ENCODE assay signal across 10 mouse cellular contexts in genomic region chr11:59141772-59142370, GRCm38 (mm10). TPM values are rescaled to one million over a fixed set of nuclear protein-coding genes. Genes with fewer than 3 reads are reported as not detected.
A peak's percentile ranks its signal among the peaks of the same experiment; 100 is the strongest.
DNase-seq lines count a peak whose midpoint lies in the region; ATAC-seq lines count a peak whose summit lies in the region.
"Had no signal": no experiment of that assay in that cellular context is flagged by ENCODE, and none has a peak within 500 bp of the region (broad histone marks: within the 10 kb centered on the region; RNA-seq: fewer than 3 reads in every experiment).

No protein-coding gene starts in this region.

- H3K27me3 ChIP-seq in heart, embryonic 13.5 days (replicated peaks), result peaks cover 9% of the 10 kb centered on the region
- H3K27me3 ChIP-seq in limb, embryonic 13.5 days, result peaks cover 25% of the 10 kb centered on the region
- peaks cover 9% of the 10 kb centered on the region for H3K27me3 ChIP-seq in neural tube, embryonic 11.5 days (ENCODE audit: control insufficient read depth, insufficient read depth, low read length)
- H3K27me3 ChIP-seq: Patski had no signal

- intact Hi-C loops in heart, postnatal 25 days (cut with DNase I), result no loop called here

- H3K27ac ChIP-seq in heart, embryonic 13.5 days (replicated peaks), result peak overlapping the region; percentile 50
- no peak overlapping the region for H3K27ac ChIP-seq in limb, embryonic 13.5 days
- no peak overlapping the region for H3K27ac ChIP-seq in neural tube, embryonic 11.5 days (ENCODE audit: low read depth, low read length)

- peak overlapping the region; percentile 65 for H3K4me2 ChIP-seq in heart, embryonic 13.5 days
- peak overlapping the region; percentile 39 for H3K4me2 ChIP-seq in limb, embryonic 13.5 days (replicated peaks)
- peak overlapping the region; percentile 27 for H3K4me2 ChIP-seq in neural tube, embryonic 11.5 days (ENCODE audit: low read depth)

- no peak for ATAC-seq in heart, embryonic 13.5 days (ENCODE audit: extremely low read depth, insufficient number of reproducible peaks, low FRiP score, low TSS enrichment)
- ATAC-seq in limb, embryonic 13.5 days (ENCODE audit: low FRiP score, low read depth), result 0 out of 2 replicates have a peak, but pooled peaks have one; percentile 45
- ATAC-seq in neural tube, embryonic 11.5 days (ENCODE audit: insufficient read depth, low FRiP score, low TSS enrichment), result peak; percentile 61; the same call in 1 of the 2 replicates
- ATAC-seq: Patski had no signal

- DNase-seq in heart, postnatal 25 days (ENCODE audit: low spot score), result no peak
- peak; percentile 79 for DNase-seq in embryo, embryonic 9.5 days (ENCODE audit: extremely low spot score)
- peak; percentile 41 for DNase-seq in neural tube, embryonic 11.5 days (ENCODE audit: low spot score)
- DNase-seq in thymus, postnatal 36 days, result no peak
- no peak for DNase-seq in thymus, postnatal 10 days (ENCODE audit: low spot score in 2 of 2)
- no peak for DNase-seq in frontal cortex, adult 2 months (ENCODE audit: extremely low spot score in 1 of 2, low spot score in 1 of 2)
- DNase-seq: gastrocnemius, postnatal 14 days had no signal

- H3K4me1 ChIP-seq in heart, embryonic 13.5 days, result peaks cover 39% of the 10 kb centered on the region
- H3K4me1 ChIP-seq in limb, embryonic 13.5 days, result no peaks in the 10 kb centered on the region
- H3K4me1 ChIP-seq in neural tube, embryonic 11.5 days (ENCODE audit: control insufficient read depth, insufficient read depth, low read length), result no peaks in the 10 kb centered on the region

- H3K9me3 ChIP-seq in heart, embryonic 13.5 days, result no peaks in the 10 kb centered on the region
- no peaks in the 10 kb centered on the region for H3K9me3 ChIP-seq in limb, embryonic 13.5 days
- H3K9me3 ChIP-seq in neural tube, embryonic 11.5 days (ENCODE audit: control insufficient read depth, low read length), result no peaks in the 10 kb centered on the region

- H3K36me3 ChIP-seq in heart, embryonic 13.5 days, result no peaks in the 10 kb centered on the region
- no peaks in the 10 kb centered on the region for H3K36me3 ChIP-seq in limb, embryonic 13.5 days
- H3K36me3 ChIP-seq in neural tube, embryonic 11.5 days (ENCODE audit: control insufficient read depth, insufficient read depth, low read length), result no peaks in the 10 kb centered on the region

- H3K9ac ChIP-seq in heart, embryonic 13.5 days, result peak overlapping the region; percentile 71
- H3K9ac ChIP-seq in limb, embryonic 13.5 days, result no peak overlapping the region
- H3K9ac ChIP-seq in neural tube, embryonic 11.5 days (ENCODE audit: low read length), result no peak overlapping the region; the same call in 1 of the 2 replicates

- H3K4me3 ChIP-seq in heart, embryonic 13.5 days, result peak overlapping the region; percentile 24
- H3K4me3 ChIP-seq in limb, embryonic 13.5 days, result no peak overlapping the region
- no peak overlapping the region for H3K4me3 ChIP-seq in neural tube, embryonic 11.5 days (ENCODE audit: low read depth, low read length)

- 6% methylated on average over 14 of the region's 14 CpGs for whole genome bisulfite sequencing in heart, embryonic 13.5 days
- 7% methylated on average over 14 of the region's 14 CpGs for WGBS in limb, embryonic 13.5 days
- WGBS in neural tube, embryonic 11.5 days, result 9% methylated on average over 13 of the region's 14 CpGs

RNA-seq across cellular contexts. Expression of gene Obscn, which starts 5.7 kb away (rescaled TPM):
- polyA plus RNA-seq in heart, embryonic 13.5 days (2015; fragmentation: Nextera tagmentation; extraction: Ambion mirVana), result 38.9 and 44.4 TPM in 2 replicates
- 100 to 1,000 TPM; 626 to 647 TPM for total RNA-seq in heart, postnatal 25 days (2021)
- polyA plus RNA-seq in limb, embryonic 13.5 days (2015; fragmentation: Nextera tagmentation; extraction: Ambion mirVana), result 1.5 and 1.7 TPM in 2 replicates
- 0.88 and 1.1 TPM in 2 replicates for polyA plus RNA-seq in neural tube, embryonic 11.5 days (2014; fragmentation: Nextera tagmentation; extraction: Ambion mirVana)
- polyA plus RNA-seq in frontal cortex, adult 2 months (2012; rRNA removed), result 1.1 and 1.4 TPM in 2 replicates

RNA-seq across cellular contexts. Expression of gene Iba57, which starts 21.7 kb away (rescaled TPM):
- polyA plus RNA-seq in heart, embryonic 13.5 days (2015; fragmentation: Nextera tagmentation; extraction: Ambion mirVana), result 8.1 and 8.7 TPM in 2 replicates
- total RNA-seq in heart, postnatal 25 days (2021), result 10 to 100 TPM; 15.1 to 16.1 TPM
- 3.5 and 4.4 TPM in 2 replicates for polyA plus RNA-seq in limb, embryonic 13.5 days (2015; fragmentation: Nextera tagmentation; extraction: Ambion mirVana)
- polyA plus RNA-seq in neural tube, embryonic 11.5 days (2014; fragmentation: Nextera tagmentation; extraction: Ambion mirVana), result 1.7 and 2.6 TPM in 2 replicates
- polyA plus RNA-seq in frontal cortex, adult 2 months (2012; rRNA removed), result 6.4 and 7.0 TPM in 2 replicates

RNA-seq across cellular contexts. Expression of gene Gjc2, which starts 41.1 kb away (rescaled TPM):
- 0.06 and 0.28 TPM in 2 replicates for polyA plus RNA-seq in heart, embryonic 13.5 days (2015; fragmentation: Nextera tagmentation; extraction: Ambion mirVana)
- total RNA-seq in heart, postnatal 25 days (2021), result 1 to 10 TPM in 1 of 2 experiments, under 1 TPM in 1; 0.98 to 1.5 TPM
- 0.25 and 0.47 TPM in 2 replicates for polyA plus RNA-seq in limb, embryonic 13.5 days (2015; fragmentation: Nextera tagmentation; extraction: Ambion mirVana)
- 0.28 TPM in 1 of 2 replicates, not detected in the other for polyA plus RNA-seq in neural tube, embryonic 11.5 days (2014; fragmentation: Nextera tagmentation; extraction: Ambion mirVana)
- 13.8 and 16.7 TPM in 2 replicates for polyA plus RNA-seq in frontal cortex, adult 2 months (2012; rRNA removed)

RNA-seq across cellular contexts. Expression of gene Guk1, which starts 50.1 kb away (rescaled TPM):
- 114 and 123 TPM in 2 replicates for polyA plus RNA-seq in heart, embryonic 13.5 days (2015; fragmentation: Nextera tagmentation; extraction: Ambion mirVana)
- total RNA-seq in heart, postnatal 25 days (2021), result 10 to 100 TPM; 85.4 to 92.6 TPM
- 136 and 138 TPM in 2 replicates for polyA plus RNA-seq in limb, embryonic 13.5 days (2015; fragmentation: Nextera tagmentation; extraction: Ambion mirVana)
- 101 and 112 TPM in 2 replicates for polyA plus RNA-seq in neural tube, embryonic 11.5 days (2014; fragmentation: Nextera tagmentation; extraction: Ambion mirVana)
- polyA plus RNA-seq in frontal cortex, adult 2 months (2012; rRNA removed), result 232 and 250 TPM in 2 replicates

Comparison
In these comparisons a context has a peak if more than half of its experiments do, and no peak if none do; other contexts are left out.
1. DNase-seq: peak in embryo, embryonic 9.5 days (single experiment) and neural tube, embryonic 11.5 days (single experiment); none in heart, postnatal 25 days (single experiment), thymus, postnatal 36 days (0 of 2), thymus, postnatal 10 days (0 of 2) and frontal cortex, adult 2 months (0 of 2).
2. RNA of gene Obscn, which starts 5.7 kb away (polyA plus RNA-seq): 38.9 to 44.4 TPM in heart, embryonic 13.5 days; 1.5 to 1.7 TPM in limb, embryonic 13.5 days, 1.1 to 1.4 TPM in frontal cortex, adult 2 months and 0.88 to 1.1 TPM in neural tube, embryonic 11.5 days; every median in the first group is over 10 times any median in the second.
3. RNA of gene Gjc2, which starts 41.1 kb away (polyA plus RNA-seq): 13.8 to 16.7 TPM in frontal cortex, adult 2 months; 0.06 to 0.28 TPM in heart, embryonic 13.5 days, 0.25 to 0.47 TPM in limb, embryonic 13.5 days and 0.28 TPM in neural tube, embryonic 11.5 days; every median in the first group is over 10 times any median in the second.
4. Peak in every context shown above with its lines, with median percentiles within 50 percentile points of each other: H3K4me2 ChIP-seq.